Mouse (Mus musculus) CH12F3 (cell line): ENCODE measurements around the gene Ppp1r9b.

Experiments used
- in situ Hi-C: fragments of 300-500 bp; cut with MboI; formaldehyde crosslinking; loops from 2 replicates; pipeline ENCODE4 v1.14.3; 2020; ENCODE audit warnings: low sequenced_read_pairs

Gene Ppp1r9b

DNA sequence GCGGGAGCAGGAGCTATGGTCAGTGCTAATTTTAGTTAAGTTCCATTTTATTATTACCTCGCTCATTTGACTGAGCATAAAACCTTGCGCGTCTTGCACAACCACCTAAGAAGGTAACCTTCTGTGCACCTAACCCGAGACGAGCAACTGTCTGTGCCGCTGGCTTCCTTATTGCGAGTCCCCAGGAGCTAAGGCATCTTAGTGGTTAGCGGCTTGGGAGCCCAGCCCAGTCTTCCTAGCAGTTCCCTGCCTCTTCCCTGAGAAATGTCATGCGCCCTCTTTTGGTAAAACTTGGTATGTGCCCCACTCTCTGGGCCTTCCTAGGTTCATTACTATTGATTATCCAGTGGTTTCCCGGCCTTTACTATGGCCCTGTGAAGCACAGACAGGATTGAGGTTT is 51.3 kb downstream of the Ppp1r9b start:
- in situ Hi-C loops = no loop called here

DNA sequence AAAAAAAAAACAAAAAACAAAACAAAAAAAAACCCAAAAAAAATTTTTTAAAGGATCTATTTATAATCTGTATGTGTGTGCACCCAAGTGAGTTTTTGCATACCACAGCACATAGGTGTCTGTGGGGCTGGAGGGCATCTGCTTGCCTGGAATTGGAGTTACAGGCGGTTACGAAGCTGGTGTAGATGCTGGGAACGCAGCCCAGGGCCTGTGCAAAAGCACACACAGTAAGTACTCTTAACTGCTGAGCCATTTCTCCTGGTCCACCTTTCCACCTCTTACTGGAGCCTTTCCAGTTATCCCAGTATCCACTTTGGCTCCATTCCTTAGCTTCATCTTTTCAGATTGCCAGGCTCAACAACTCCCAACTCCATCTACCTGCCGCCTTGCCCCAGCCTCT is 52.2 kb downstream of the Ppp1r9b start:
- in situ Hi-C loops = no loop called here

DNA sequence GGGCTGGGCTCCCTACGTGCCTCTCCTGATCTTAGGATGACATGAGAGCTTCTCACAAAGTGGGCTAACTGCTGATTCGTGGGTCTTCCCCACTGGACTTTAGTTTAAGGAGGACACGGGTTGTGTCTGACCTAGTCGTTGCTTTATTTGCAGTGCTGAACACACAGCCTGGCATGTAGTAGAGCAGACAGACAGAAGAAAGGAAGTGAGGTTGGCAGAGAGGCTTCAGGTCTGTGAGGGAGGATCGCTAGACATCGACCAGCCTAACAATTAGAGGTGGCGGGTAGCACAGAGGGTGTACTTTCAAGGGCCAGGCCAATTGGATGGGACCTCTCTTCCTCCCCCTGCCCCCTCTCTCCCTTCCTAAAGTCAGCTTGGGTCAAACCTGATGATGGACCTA is 52.8 kb downstream of the Ppp1r9b start:
- in situ Hi-C loops = no loop called here

DNA sequence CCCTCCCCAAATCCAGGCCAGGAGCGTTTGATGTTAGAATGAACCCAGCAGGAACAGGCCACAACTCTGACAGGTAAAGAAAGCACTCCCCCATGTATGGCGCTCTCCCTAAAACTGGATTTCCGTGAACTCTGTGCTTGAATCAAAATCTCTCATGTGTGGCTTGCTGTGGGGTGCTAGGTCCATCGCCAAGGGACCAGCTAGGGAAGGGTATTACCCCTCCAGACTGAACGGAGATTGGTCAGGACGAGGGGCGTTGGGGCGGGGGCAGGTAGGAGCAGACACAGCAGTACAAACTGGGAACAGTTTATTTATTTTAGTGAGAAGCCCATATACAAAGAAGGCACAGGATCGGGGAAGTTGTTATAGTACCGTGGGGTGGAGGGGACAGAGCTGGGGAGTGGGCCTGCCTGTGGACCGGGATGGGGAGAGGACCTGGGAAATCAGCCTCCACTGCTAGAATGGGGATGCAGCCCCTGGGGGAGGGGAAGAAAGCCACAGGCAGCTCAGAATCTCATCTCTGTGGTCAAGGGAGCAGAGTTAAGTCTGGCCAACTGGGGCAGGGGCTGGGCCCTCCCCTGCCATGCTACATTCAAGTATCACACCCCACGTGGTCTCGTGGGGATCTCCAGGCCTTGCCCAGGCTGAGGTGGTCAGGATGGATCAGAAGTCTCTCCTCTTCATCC is 53.5 kb downstream of the Ppp1r9b start:
- in situ Hi-C loops = no loop called here

DNA sequence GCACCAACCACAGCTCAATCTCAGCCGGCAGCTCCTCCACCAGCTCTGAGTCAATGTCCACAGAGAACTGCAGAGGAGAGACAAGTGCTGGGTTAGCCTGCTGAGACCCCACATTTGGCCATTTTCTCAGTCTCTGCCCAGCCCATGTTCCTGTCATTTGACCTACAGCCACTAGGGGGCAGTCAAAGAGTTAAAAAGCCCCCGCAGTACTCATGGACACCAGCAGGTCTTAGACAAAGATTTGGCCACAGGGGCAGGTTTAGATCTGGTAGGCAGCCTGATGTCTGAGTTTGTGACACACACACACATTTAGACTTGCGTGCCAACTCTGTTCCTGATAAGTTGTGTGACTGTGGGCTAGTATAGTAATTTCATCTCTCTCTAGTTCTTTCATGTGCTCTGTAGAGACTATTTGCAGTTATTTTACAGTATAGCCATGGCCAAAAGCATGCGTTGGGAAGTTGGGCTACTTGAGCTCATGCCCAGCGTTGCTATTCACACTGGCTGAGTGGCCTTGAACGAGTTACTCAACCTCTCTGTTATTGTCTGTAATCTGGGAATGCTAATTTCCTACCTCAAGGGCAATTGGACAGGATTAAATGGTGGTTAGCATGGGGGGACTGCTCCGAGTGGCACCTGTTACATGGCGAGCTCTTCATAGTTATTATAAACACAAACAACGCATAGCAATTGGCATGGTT is 56.3 kb downstream of the Ppp1r9b start:
- in situ Hi-C loops = no loop called here

DNA sequence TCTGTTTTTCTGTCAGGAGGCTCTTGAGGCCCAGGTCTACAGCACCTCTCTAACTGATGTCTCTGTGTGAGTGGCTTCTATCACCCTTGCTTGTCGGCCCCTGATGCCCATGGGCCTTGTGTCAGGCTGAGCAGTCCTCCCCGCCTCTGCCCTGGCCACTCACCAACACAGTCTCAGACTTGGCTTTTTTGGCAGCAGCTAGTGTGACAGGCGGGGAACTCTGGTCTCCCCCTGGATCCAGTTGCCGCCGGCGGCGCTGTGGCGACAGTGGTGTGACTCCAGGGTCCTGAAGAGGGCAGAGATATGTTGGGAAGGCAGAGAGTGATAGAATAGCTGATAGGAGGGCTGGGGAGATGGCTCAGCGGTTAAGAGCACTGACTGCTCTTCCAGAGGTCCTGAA is 62.2 kb downstream of the Ppp1r9b start:
- in situ Hi-C loops = no loop called here
